Mouse (Mus musculus) MEL (cell line): ENCODE results near the gene Apoa5.

Source experiments
- EP300 ChIP-seq, 2 experiments: IDR thresholded peaks; 2 replicates each; pipeline ENCODE4 v1.6.1; 2011; ENCODE audit warnings: improper control_type of control experiment in 2 of 2, low read length in 2 of 2, low read depth in 1 of 2, mild to moderate bottlenecking in 1 of 2
- POLR2AphosphoS5 ChIP-seq: IDR thresholded peaks from 2 replicates; pipeline ENCODE4 v1.6.1; 2012; ENCODE audit warnings: low read depth, borderline replicate concordance, mild to moderate bottlenecking, inconsistent platforms, low read length, moderate library complexity, mixed read lengths

- TF ChIP-seq EP300 (IDR thresholded peaks at IDR 0.05; ENCODE audit: low read depth in 1 of 2, low read length in 2 of 2), result no peak
- TF ChIP-seq POLR2AphosphoS5, result no peak
Measured at GRCm38 (mm10) chr9:46243584-46243983, 24.8 kb upstream of the Apoa5 start.
